Mouse (Mus musculus): ENCODE data around the gene Duxbl1.
"Not testable (repeated sequence)": the region's sequence is repeated elsewhere in the genome, so short reads cannot be mapped to it uniquely, and the experiment has no call there.

Gene Duxbl1

DNA sequence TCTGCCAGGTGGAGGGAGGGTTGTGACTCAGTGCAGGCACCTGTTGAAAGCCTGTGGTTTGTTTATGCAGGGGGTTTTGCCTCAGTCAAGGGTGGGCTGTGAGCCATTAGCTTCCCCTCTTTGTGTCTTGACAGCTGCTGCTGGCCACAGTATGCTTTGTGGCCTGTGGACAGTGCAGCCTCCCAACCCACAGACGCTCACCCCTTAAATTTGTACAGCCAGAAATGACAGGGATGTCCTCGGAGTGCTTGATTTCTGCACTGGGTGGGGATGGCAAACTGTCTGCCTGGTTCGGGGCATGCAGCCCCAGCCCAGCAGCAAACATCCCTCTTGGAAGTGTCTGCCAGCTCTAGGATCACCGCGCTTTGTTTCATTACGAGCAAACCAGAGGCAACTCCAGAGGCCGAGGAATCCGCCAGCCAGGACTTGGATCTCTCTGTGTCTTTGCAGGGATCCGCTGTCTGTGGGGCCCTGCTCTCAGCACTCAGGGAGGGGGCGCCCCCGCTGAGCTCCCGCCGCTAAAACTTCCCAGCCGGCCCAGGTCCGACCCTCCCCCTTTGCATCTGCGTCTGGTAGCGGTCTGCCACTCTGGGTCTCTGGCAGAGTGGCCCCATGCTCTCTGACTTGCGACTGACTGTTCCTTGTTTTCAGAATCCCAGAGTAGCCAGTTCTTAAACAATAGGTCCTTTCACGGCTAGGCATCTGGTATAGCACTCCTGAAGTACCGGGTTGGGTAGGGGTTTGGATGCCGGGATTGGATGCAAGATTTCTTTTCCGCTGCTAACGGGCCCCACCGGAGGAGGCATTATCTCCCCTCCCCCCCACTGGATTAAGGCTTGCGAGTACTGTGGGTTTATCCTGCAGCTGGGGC lies at the start of gene Duxbl1:
Gene Duxbl1 (plus strand): TSS at position 207 of the 871 bp plus-strand sequence.
- DNase-seq (ENCODE audit: low read depth, low spot score): not testable (repeated sequence)

GRCm38 (mm10) chr14:25936867-25937630 lies 41.3 kb upstream of the Duxbl1 start:
- not testable (repeated sequence) for DNase-seq (ENCODE audit: low read depth, low spot score)

DNA sequence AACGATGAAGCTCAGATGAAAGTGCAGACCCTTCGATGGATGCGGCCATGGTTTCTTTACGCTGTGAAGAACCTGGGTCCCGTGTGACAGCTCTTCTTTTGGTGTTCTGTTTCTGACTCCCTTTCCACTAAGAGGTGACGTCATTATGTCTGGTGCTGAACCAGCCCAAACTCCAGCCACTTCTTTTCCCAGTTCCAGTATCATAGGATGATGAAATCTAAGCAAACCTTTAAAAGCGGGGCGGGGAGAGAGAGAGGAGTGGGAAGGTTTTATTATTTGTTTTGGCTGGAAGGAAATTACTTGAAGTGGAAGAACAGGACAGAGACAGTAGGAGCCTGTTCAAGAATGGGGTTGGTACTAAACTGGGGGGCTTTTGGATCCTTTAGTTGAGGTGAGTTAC lies 40.4 kb upstream of the Duxbl1 start, which contains the start of gene Cphx1:
Gene Cphx1 (plus strand): TSS at position 301 of the 400 bp plus-strand sequence.
- not testable (repeated sequence) for DNase-seq (ENCODE audit: low read depth, low spot score)

GRCm38 (mm10) chr14:25957861-25958260 lies 20.5 kb upstream of the Duxbl1 start:
- DNase-seq (ENCODE audit: low read depth, low spot score): not testable (repeated sequence)

- not testable (repeated sequence) for DNase-seq (ENCODE audit: low read depth, low spot score)
These were observed 1.0 kb downstream of the Duxbl1 start for GRCm38 (mm10) chr14:25979242-25979941.

GRCm38 (mm10) chr14:25981880-25982279 lies 3.5 kb downstream of the Duxbl1 start:
- DNase-seq (ENCODE audit: low read depth, low spot score): not testable (repeated sequence)

- not testable (repeated sequence) for DNase-seq (ENCODE audit: low read depth, low spot score)
These were observed 29.1 kb downstream of the Duxbl1 start for GRCm38 (mm10) chr14:26007462-26007861.

DNA sequence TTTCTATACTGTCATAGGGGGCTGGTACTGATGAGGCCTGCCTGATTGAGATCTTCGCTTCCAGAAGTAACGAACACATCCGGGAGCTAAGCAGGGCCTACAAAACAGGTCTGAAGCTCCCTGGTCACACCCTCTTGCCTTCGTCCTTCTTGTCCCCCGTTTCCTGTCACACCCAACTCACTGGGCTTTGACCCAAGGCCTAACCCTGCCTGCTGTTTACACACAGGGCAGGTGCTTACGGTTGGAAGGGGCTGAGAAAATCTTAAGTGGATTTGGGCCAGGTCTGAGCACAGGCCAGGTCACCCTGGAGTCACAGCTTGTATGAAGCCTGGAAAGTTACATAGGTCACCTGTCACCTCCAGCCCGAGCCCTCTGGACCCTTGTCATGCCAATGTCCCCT lies 38.0 kb downstream of the Duxbl1 start:
- not testable (repeated sequence) for DNase-seq (ENCODE audit: low read depth, low spot score)

- DNase-seq (ENCODE audit: low read depth, low spot score): not testable (repeated sequence)
These were observed 43.2 kb downstream of the Duxbl1 start for GRCm38 (mm10) chr14:26021555-26021954.

- not testable (repeated sequence) for DNase-seq (ENCODE audit: low read depth, low spot score)
These were observed 44.5 kb downstream of the Duxbl1 start for GRCm38 (mm10) chr14:26022831-26023230.

- DNase-seq (ENCODE audit: low read depth, low spot score): not testable (repeated sequence)
These were observed 47.3 kb downstream of the Duxbl1 start for GRCm38 (mm10) chr14:26025653-26026052.

GRCm38 (mm10) chr14:26034364-26034763 lies 56.0 kb downstream of the Duxbl1 start:
- not testable (repeated sequence) for DNase-seq (ENCODE audit: low read depth, low spot score)

DNA sequence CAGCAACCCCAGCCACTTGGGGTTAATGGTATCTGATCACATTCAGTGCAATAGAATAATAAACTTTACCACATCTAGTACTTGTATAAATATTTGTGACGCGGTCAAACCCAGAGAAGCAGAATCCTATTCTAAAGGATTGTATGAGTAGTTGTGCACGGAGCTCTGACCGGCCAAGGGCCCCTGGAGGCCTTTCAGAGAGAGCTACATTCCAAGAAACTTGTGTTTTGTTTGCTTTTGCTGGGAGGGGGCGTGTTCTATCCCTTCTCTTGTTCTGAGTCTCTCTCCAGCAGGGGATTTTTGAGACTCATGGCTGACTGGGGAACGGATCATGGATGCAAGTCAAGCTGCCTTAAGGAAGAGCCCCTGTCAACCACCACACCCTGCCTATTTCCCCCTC lies 57.1 kb downstream of the Duxbl1 start:
- DNase-seq (ENCODE audit: low read depth, low spot score): not testable (repeated sequence)
